Mouse (Mus musculus): ENCODE data around the gene Slc35b1. TPM values are rescaled to one million over a fixed set of nuclear protein-coding genes. Genes with fewer than 3 reads are reported as not detected.

Gene Slc35b1
- polyA plus RNA-seq, 1 experiment from 2014 or later, result 90.5 TPM

- no peak for DNase-seq (ENCODE audit: low spot score)
- Histone ChIP-seq H3K27me3 (replicated peaks; ENCODE audit: control insufficient read depth, insufficient read depth, low read length) (no peaks in the 10 kb centered on the region), H3K27ac (ENCODE audit: low read depth) (no peak overlapping the region), H3K36me3 (ENCODE audit: control insufficient read depth, insufficient read depth, low read length) (peaks cover 19% of the 10 kb centered on the region), H3K9ac (ENCODE audit: low read length) (no peak overlapping the region), H3K4me1 (replicated peaks; ENCODE audit: control insufficient read depth, insufficient read depth, low read length) (peaks cover 20% of the 10 kb centered on the region), H3K4me2 (ENCODE audit: low read length) (no peak overlapping the region), H3K9me3 (ENCODE audit: control insufficient read depth, low read length) (no peaks in the 10 kb centered on the region), H3K4me3 (ENCODE audit: low read depth, low read length) (no peak overlapping the region)
- WGBS, result 96% methylated on average over 4 of the region's 4 CpGs
- no peak for ATAC-seq (replicated peaks; ENCODE audit: low FRiP score, low TSS enrichment, low read depth)
These were observed 15.6 kb upstream of the Slc35b1 start for GRCm38 (mm10) chr11:95368871-95369270.

GRCm38 (mm10) chr11:95369964-95370890 lies 14.3 kb upstream of the Slc35b1 start:
- DNase-seq (ENCODE audit: low spot score) (no peak), ATAC-seq (replicated peaks; ENCODE audit: low FRiP score, low TSS enrichment, low read depth) (peak; percentile 51; the same call in 1 of the 2 replicates)
- H3K9me3 ChIP-seq (ENCODE audit: control insufficient read depth, low read length), result no peaks in the 10 kb centered on the region
- no peaks in the 10 kb centered on the region for H3K27me3 ChIP-seq (replicated peaks; ENCODE audit: control insufficient read depth, insufficient read depth, low read length)
- H3K9ac ChIP-seq (ENCODE audit: low read length), result no peak overlapping the region
- H3K4me1 ChIP-seq (replicated peaks; ENCODE audit: control insufficient read depth, insufficient read depth, low read length), result peaks cover 19% of the 10 kb centered on the region
- no peak overlapping the region for H3K4me2 ChIP-seq (ENCODE audit: low read length)
- H3K27ac ChIP-seq (ENCODE audit: low read depth), result peak overlapping the region; percentile 66; the same call in 1 of the 2 replicates
- 55% methylated on average over 15 of the region's 15 CpGs for WGBS
- H3K36me3 ChIP-seq (ENCODE audit: control insufficient read depth, insufficient read depth, low read length), result peaks cover 27% of the 10 kb centered on the region
- no peak overlapping the region for H3K4me3 ChIP-seq (ENCODE audit: low read depth, low read length)

GRCm38 (mm10) chr11:95371182-95371581 lies 13.3 kb upstream of the Slc35b1 start:
- Histone ChIP-seq H3K27ac (ENCODE audit: low read depth) (no peak overlapping the region), H3K9me3 (ENCODE audit: control insufficient read depth, low read length) (no peaks in the 10 kb centered on the region), H3K4me3 (ENCODE audit: low read depth, low read length) (no peak overlapping the region), H3K4me1 (replicated peaks; ENCODE audit: control insufficient read depth, insufficient read depth, low read length) (peaks cover 15% of the 10 kb centered on the region), H3K36me3 (ENCODE audit: control insufficient read depth, insufficient read depth, low read length) (peaks cover 36% of the 10 kb centered on the region), H3K27me3 (replicated peaks; ENCODE audit: control insufficient read depth, insufficient read depth, low read length) (no peaks in the 10 kb centered on the region), H3K9ac (ENCODE audit: low read length) (no peak overlapping the region), H3K4me2 (ENCODE audit: low read length) (no peak overlapping the region)
- 86% methylated on average over 7 of the region's 7 CpGs for WGBS
- ATAC-seq (replicated peaks; ENCODE audit: low FRiP score, low TSS enrichment, low read depth) (no peak), DNase-seq (ENCODE audit: low spot score) (no peak)

- Histone ChIP-seq H3K27ac (ENCODE audit: low read depth) (no peak overlapping the region), H3K9me3 (ENCODE audit: control insufficient read depth, low read length) (no peaks in the 10 kb centered on the region), H3K4me2 (ENCODE audit: low read length) (no peak overlapping the region), H3K27me3 (replicated peaks; ENCODE audit: control insufficient read depth, insufficient read depth, low read length) (no peaks in the 10 kb centered on the region), H3K36me3 (ENCODE audit: control insufficient read depth, insufficient read depth, low read length) (peaks cover 51% of the 10 kb centered on the region), H3K4me3 (ENCODE audit: low read depth, low read length) (no peak overlapping the region), H3K4me1 (replicated peaks; ENCODE audit: control insufficient read depth, insufficient read depth, low read length) (no peaks in the 10 kb centered on the region), H3K9ac (ENCODE audit: low read length) (no peak overlapping the region)
- no peak for ATAC-seq (replicated peaks; ENCODE audit: low FRiP score, low TSS enrichment, low read depth)
- no peak for DNase-seq (ENCODE audit: low spot score)
- WGBS, result 71% methylated on average over 9 of the region's 9 CpGs
These were observed 5.6 kb upstream of the Slc35b1 start for GRCm38 (mm10) chr11:95378926-95379325.

- no peak for DNase-seq (ENCODE audit: low spot score)
- 79% methylated on average over 5 of the region's 5 CpGs for WGBS
These were observed 4.9 kb upstream of the Slc35b1 start for GRCm38 (mm10) chr11:95379552-95379951.

GRCm38 (mm10) chr11:95380711-95381110 lies 3.8 kb upstream of the Slc35b1 start:
- Histone ChIP-seq H3K4me3 (ENCODE audit: low read depth, low read length) (no peak overlapping the region), H3K27ac (ENCODE audit: low read depth) (no peak overlapping the region), H3K4me1 (replicated peaks; ENCODE audit: control insufficient read depth, insufficient read depth, low read length) (peaks cover 5% of the 10 kb centered on the region; the same call in 1 of the 2 replicates), H3K9me3 (ENCODE audit: control insufficient read depth, low read length) (no peaks in the 10 kb centered on the region), H3K27me3 (replicated peaks; ENCODE audit: control insufficient read depth, insufficient read depth, low read length) (no peaks in the 10 kb centered on the region), H3K9ac (ENCODE audit: low read length) (no peak overlapping the region), H3K4me2 (ENCODE audit: low read length) (no peak overlapping the region), H3K36me3 (ENCODE audit: control insufficient read depth, insufficient read depth, low read length) (peaks cover 39% of the 10 kb centered on the region)
- no peak for ATAC-seq (replicated peaks; ENCODE audit: low FRiP score, low TSS enrichment, low read depth)
- no peak for DNase-seq (ENCODE audit: low spot score)
- WGBS, result 94% methylated on average over 7 of the region's 7 CpGs

More at GRCm38 (mm10) chr11:95379552-95379951, 4.9 kb upstream of the Slc35b1 start:
- H3K27me3 ChIP-seq (replicated peaks; ENCODE audit: control insufficient read depth, insufficient read depth, low read length), result no peaks in the 10 kb centered on the region
- no peaks in the 10 kb centered on the region for H3K9me3 ChIP-seq (ENCODE audit: control insufficient read depth, low read length)
- H3K9ac ChIP-seq (ENCODE audit: low read length), result no peak overlapping the region
- H3K27ac ChIP-seq (ENCODE audit: low read depth), result no peak overlapping the region
- H3K4me2 ChIP-seq (ENCODE audit: low read length), result no peak overlapping the region
- ATAC-seq (replicated peaks; ENCODE audit: low FRiP score, low TSS enrichment, low read depth), result no peak
- peaks cover 51% of the 10 kb centered on the region for H3K36me3 ChIP-seq (ENCODE audit: control insufficient read depth, insufficient read depth, low read length)
- no peaks in the 10 kb centered on the region for H3K4me1 ChIP-seq (replicated peaks; ENCODE audit: control insufficient read depth, insufficient read depth, low read length)
- no peak overlapping the region for H3K4me3 ChIP-seq (ENCODE audit: low read depth, low read length)

GRCm38 (mm10) chr11:95381146-95381545 lies 3.3 kb upstream of the Slc35b1 start:
- Histone ChIP-seq H3K4me2 (ENCODE audit: low read length) (no peak overlapping the region), H3K27me3 (replicated peaks; ENCODE audit: control insufficient read depth, insufficient read depth, low read length) (no peaks in the 10 kb centered on the region), H3K9me3 (ENCODE audit: control insufficient read depth, low read length) (no peaks in the 10 kb centered on the region), H3K27ac (ENCODE audit: low read depth) (no peak overlapping the region), H3K4me1 (replicated peaks; ENCODE audit: control insufficient read depth, insufficient read depth, low read length) (peaks cover 6% of the 10 kb centered on the region; the same call in 1 of the 2 replicates), H3K4me3 (ENCODE audit: low read depth, low read length) (no peak overlapping the region), H3K36me3 (ENCODE audit: control insufficient read depth, insufficient read depth, low read length) (peaks cover 35% of the 10 kb centered on the region), H3K9ac (ENCODE audit: low read length) (no peak overlapping the region)
- 100% methylated on average over 1 of the region's 1 CpGs for WGBS
- ATAC-seq (replicated peaks; ENCODE audit: low FRiP score, low TSS enrichment, low read depth), result no peak
- no peak for DNase-seq (ENCODE audit: low spot score)

GRCm38 (mm10) chr11:95383331-95383986 lies 1.0 kb upstream of the Slc35b1 start:
- Histone ChIP-seq H3K27ac (ENCODE audit: low read depth) (no peak overlapping the region), H3K9ac (ENCODE audit: low read length) (no peak overlapping the region), H3K36me3 (ENCODE audit: control insufficient read depth, insufficient read depth, low read length) (peaks cover 42% of the 10 kb centered on the region), H3K4me1 (replicated peaks; ENCODE audit: control insufficient read depth, insufficient read depth, low read length) (peaks cover 6% of the 10 kb centered on the region; the same call in 1 of the 2 replicates), H3K4me2 (ENCODE audit: low read length) (no peak overlapping the region), H3K4me3 (ENCODE audit: low read depth, low read length) (no peak overlapping the region), H3K27me3 (replicated peaks; ENCODE audit: control insufficient read depth, insufficient read depth, low read length) (no peaks in the 10 kb centered on the region), H3K9me3 (ENCODE audit: control insufficient read depth, low read length) (no peaks in the 10 kb centered on the region)
- 91% methylated on average over 5 of the region's 5 CpGs for WGBS
- ATAC-seq (replicated peaks; ENCODE audit: low FRiP score, low TSS enrichment, low read depth) (no peak), DNase-seq (ENCODE audit: low spot score) (no peak)
